In the genomic region with DNA sequence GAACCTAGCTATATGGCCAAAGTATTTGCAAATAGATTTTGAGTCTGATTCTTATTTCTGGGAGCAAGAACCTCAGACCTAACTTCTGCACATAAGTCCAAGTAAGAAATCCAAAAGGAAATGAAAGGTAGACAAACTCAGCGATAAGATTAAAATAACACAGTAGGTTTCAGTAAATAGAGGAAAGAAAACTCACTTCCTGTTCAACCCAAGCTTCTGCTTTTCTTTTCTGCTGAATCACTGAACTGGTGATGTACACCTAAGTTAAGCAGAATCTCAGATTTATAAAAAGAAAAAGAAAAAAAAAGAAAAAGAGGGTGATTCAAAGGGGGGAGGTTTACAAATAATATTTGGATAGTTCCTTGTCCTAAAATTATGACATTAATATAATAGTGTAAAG, we compare ENCODE assay signal across 28 mouse cellular contexts.
"Had no signal": no experiment of that assay in that cellular context is flagged by ENCODE, and none has a peak within 500 bp of the region (broad histone marks: within the 10 kb centered on the region; RNA-seq: fewer than 3 reads in every experiment).

No protein-coding gene starts in this region.

- H3K4me1 ChIP-seq: heart, embryonic 10.5 days; heart, embryonic 12.5 days; hindbrain, embryonic 10.5 days; hindbrain, embryonic 12.5 days; intestine, embryonic 15.5 days; liver, embryonic 13.5 days; liver, embryonic 15.5 days had no signal

- DNase-seq: gastrocnemius, adult 2 months; gastrocnemius, postnatal 10 days; gastrocnemius, postnatal 25 days; heart, adult 18-20 months; heart, postnatal 10 days; heart, postnatal 36 days; kidney, adult 18-20 months; kidney, adult 8-10 months; kidney, postnatal 10 days; kidney, postnatal 25 days; kidney, postnatal 4 days; liver; liver, embryonic 13.5 days had no signal

- H3K4me2 ChIP-seq: heart, embryonic 12.5 days; hindbrain, embryonic 12.5 days; hindbrain, embryonic 14.5 days; intestine, embryonic 15.5 days; limb, embryonic 12.5 days; liver, embryonic 11.5 days; liver, embryonic 13.5 days; liver, embryonic 15.5 days had no signal

- H3K9ac ChIP-seq: heart, embryonic 12.5 days; hindbrain, embryonic 12.5 days; hindbrain, embryonic 14.5 days; intestine, embryonic 15.5 days; limb, embryonic 12.5 days; liver, embryonic 13.5 days; liver, embryonic 15.5 days had no signal

- H3K27ac ChIP-seq: gastrocnemius, adult 2 months; heart, embryonic 10.5 days; hindbrain, embryonic 10.5 days; hindbrain, embryonic 12.5 days; hindbrain, embryonic 14.5 days; intestine, embryonic 15.5 days; layer of hippocampus, adult 2 months; left cerebral cortex, adult 2 months; limb, embryonic 10.5 days; limb, embryonic 12.5 days; liver, embryonic 13.5 days; liver, embryonic 15.5 days had no signal

- H3K27me3 ChIP-seq: heart, embryonic 12.5 days; intestine, embryonic 15.5 days; limb, embryonic 12.5 days; liver, embryonic 13.5 days; liver, embryonic 15.5 days had no signal

- H3K36me3 ChIP-seq: heart, embryonic 10.5 days; heart, embryonic 12.5 days; hindbrain, embryonic 10.5 days; hindbrain, embryonic 12.5 days; intestine, embryonic 15.5 days; limb, embryonic 10.5 days; limb, embryonic 12.5 days; liver, embryonic 13.5 days; liver, embryonic 15.5 days had no signal

- ATAC-seq: hindbrain, embryonic 16.5 days; inflammation-experienced regulatory T-cells, adult 6 months; intestine, embryonic 15.5 days; intestine, postnatal 0 days had no signal

- H3K4me3 ChIP-seq: gastrocnemius, adult 2 months; heart, embryonic 10.5 days; heart, embryonic 12.5 days; hindbrain, embryonic 10.5 days; hindbrain, embryonic 12.5 days; intestine, embryonic 15.5 days; layer of hippocampus, adult 2 months; left cerebral cortex, adult 2 months; limb, embryonic 10.5 days; limb, embryonic 12.5 days; liver, embryonic 13.5 days; liver, embryonic 15.5 days had no signal

- H3K9me3 ChIP-seq: heart, embryonic 10.5 days; heart, embryonic 12.5 days; hindbrain, embryonic 10.5 days; hindbrain, embryonic 12.5 days; intestine, embryonic 15.5 days; limb, embryonic 10.5 days; limb, embryonic 12.5 days; liver, embryonic 13.5 days; liver, embryonic 15.5 days had no signal
